Comparison of ENCODE assay signal across 18 mouse cellular contexts in the genomic region with DNA sequence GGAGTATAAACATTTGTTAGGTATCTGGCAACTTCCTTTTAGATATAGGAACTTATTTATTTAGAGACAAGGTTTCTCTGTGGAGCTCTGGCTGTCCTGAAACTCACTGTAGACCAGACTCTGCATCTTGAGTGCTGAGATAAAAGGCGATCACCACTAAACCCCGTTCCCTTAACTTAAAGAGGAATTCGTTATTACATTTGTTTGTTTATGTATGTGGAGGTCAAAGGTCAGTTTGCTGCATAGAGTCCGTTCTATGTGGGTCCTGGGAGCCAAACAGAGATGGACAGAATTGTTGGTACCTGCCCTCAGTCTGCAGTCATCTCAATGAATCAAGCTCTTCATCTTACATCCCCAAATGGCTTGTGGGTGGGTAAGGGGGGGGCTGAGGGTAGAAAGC.
"Had no signal": no experiment of that assay in that cellular context is flagged by ENCODE, and none has a peak within 500 bp of the region (broad histone marks: within the 10 kb centered on the region; RNA-seq: fewer than 3 reads in every experiment).

No protein-coding gene starts in this region.

- H3K9ac ChIP-seq: limb, embryonic 12.5 days; limb, embryonic 15.5 days; liver, embryonic 14.5 days; liver, postnatal 0 days; lung, embryonic 15.5 days; midbrain, embryonic 12.5 days; midbrain, embryonic 15.5 days; neural tube, embryonic 12.5 days; neural tube, embryonic 15.5 days had no signal

- H3K4me2 ChIP-seq: limb, embryonic 12.5 days; limb, embryonic 15.5 days; liver, embryonic 11.5 days; lung, embryonic 15.5 days; midbrain, embryonic 12.5 days; midbrain, embryonic 15.5 days; neural tube, embryonic 12.5 days; neural tube, embryonic 15.5 days had no signal

- H3K4me1 ChIP-seq: limb, embryonic 12.5 days; midbrain, embryonic 12.5 days; midbrain, embryonic 15.5 days; neural tube, embryonic 12.5 days had no signal

- H3K27me3 ChIP-seq: limb, embryonic 12.5 days; limb, embryonic 15.5 days; lung, embryonic 15.5 days; midbrain, embryonic 12.5 days; midbrain, embryonic 15.5 days; neural tube, embryonic 12.5 days; neural tube, embryonic 15.5 days had no signal

- H3K27ac ChIP-seq: kidney, postnatal 0 days; limb, embryonic 12.5 days; limb, embryonic 15.5 days; liver, embryonic 14.5 days; lung, embryonic 15.5 days; midbrain, embryonic 12.5 days; neural tube, embryonic 12.5 days; stomach, postnatal 0 days had no signal

- H3K9me3 ChIP-seq: limb, embryonic 12.5 days; limb, embryonic 15.5 days; lung, embryonic 15.5 days; midbrain, embryonic 12.5 days; midbrain, embryonic 15.5 days; neural tube, embryonic 12.5 days; neural tube, embryonic 15.5 days had no signal

- ATAC-seq: liver, postnatal 0 days; midbrain, embryonic 15.5 days had no signal

- DNase-seq: kidney, postnatal 25 days; liver, postnatal 0 days; right cerebral cortex, adult 18-20 months; right cerebral cortex, postnatal 4 days; thymus, adult 2 months; thymus, postnatal 14 days; thymus, postnatal 4 days had no signal

- H3K4me3 ChIP-seq: limb, embryonic 12.5 days; limb, embryonic 15.5 days; lung, embryonic 15.5 days; midbrain, embryonic 12.5 days; midbrain, embryonic 15.5 days; neural tube, embryonic 12.5 days; neural tube, embryonic 15.5 days had no signal
